Mouse (Mus musculus): ENCODE results near the gene Aspa. TPM values are rescaled to one million over a fixed set of nuclear protein-coding genes. Genes with fewer than 3 reads are reported as not detected.
"Not testable (repeated sequence)": the region's sequence is repeated elsewhere in the genome, so short reads cannot be mapped to it uniquely, and the experiment has no call there.

The Aspa gene
- polyA plus RNA-seq, 1 experiment, result 57.9 TPM

- Histone ChIP-seq H3K4me1 (ENCODE audit: control insufficient read depth, insufficient read depth, low read length) (no peaks in the 10 kb centered on the region), H3K27ac (ENCODE audit: insufficient read depth, low read length) (no peak overlapping the region), H3K4me3 (replicated peaks; ENCODE audit: insufficient read depth, low read depth, low read length) (peak overlapping the region; percentile 26), H3K27me3 (ENCODE audit: control insufficient read depth, insufficient read depth, low read length) (no peaks in the 10 kb centered on the region)
- 65% methylated on average over 9 of the region's 9 CpGs for WGBS
- no peak for DNase-seq
- TF ChIP-seq POLR2A (IDR thresholded peaks at IDR 0.05; ENCODE audit: borderline replicate concordance, insufficient read depth, low read length) (no peak), CTCF (IDR thresholded peaks at IDR 0.05; ENCODE audit: borderline replicate concordance, insufficient read depth, low read depth, low read length) (no peak)
These were observed 5.2 kb downstream of the Aspa start for GRCm38 (mm10) chr11:73323906-73324830.

- H3K27me3 ChIP-seq (ENCODE audit: control insufficient read depth, insufficient read depth, low read length); H3K27ac ChIP-seq (ENCODE audit: insufficient read depth, low read length); DNase-seq; H3K4me3 ChIP-seq (replicated peaks; ENCODE audit: insufficient read depth, low read depth, low read length); H3K4me1 ChIP-seq (ENCODE audit: control insufficient read depth, insufficient read depth, low read length): not testable (repeated sequence)
- WGBS, result 93% methylated on average over 13 of the region's 13 CpGs
These were observed 8.3 kb downstream of the Aspa start for GRCm38 (mm10) chr11:73321064-73321463.

GRCm38 (mm10) chr11:73318581-73318980 is 10.8 kb downstream of the Aspa start:
- H3K4me3 ChIP-seq (replicated peaks; ENCODE audit: insufficient read depth, low read depth, low read length); DNase-seq; H3K4me1 ChIP-seq (ENCODE audit: control insufficient read depth, insufficient read depth, low read length); H3K27me3 ChIP-seq (ENCODE audit: control insufficient read depth, insufficient read depth, low read length); H3K27ac ChIP-seq (ENCODE audit: insufficient read depth, low read length): not testable (repeated sequence)
- WGBS, result 84% methylated on average over 2 of the region's 2 CpGs

GRCm38 (mm10) chr11:73315961-73316360 is 13.4 kb downstream of the Aspa start:
- 39% methylated on average over 3 of the region's 3 CpGs for WGBS
- no peak overlapping the region for H3K27ac ChIP-seq (ENCODE audit: insufficient read depth, low read length)
- no peaks in the 10 kb centered on the region for H3K27me3 ChIP-seq (ENCODE audit: control insufficient read depth, insufficient read depth, low read length)
- no peaks in the 10 kb centered on the region for H3K4me1 ChIP-seq (ENCODE audit: control insufficient read depth, insufficient read depth, low read length)
- no peak for DNase-seq
- no peak overlapping the region for H3K4me3 ChIP-seq (replicated peaks; ENCODE audit: insufficient read depth, low read depth, low read length)
- TF ChIP-seq CTCF (IDR thresholded peaks at IDR 0.05; ENCODE audit: borderline replicate concordance, insufficient read depth, low read depth, low read length) (no peak), POLR2A (IDR thresholded peaks at IDR 0.05; ENCODE audit: borderline replicate concordance, insufficient read depth, low read length) (no peak)

- 41% methylated on average over 2 of the region's 2 CpGs for WGBS
- Histone ChIP-seq H3K27ac (ENCODE audit: insufficient read depth, low read length) (no peak overlapping the region), H3K27me3 (ENCODE audit: control insufficient read depth, insufficient read depth, low read length) (no peaks in the 10 kb centered on the region)
These were observed 26.3 kb downstream of the Aspa start for GRCm38 (mm10) chr11:73303123-73303522.

GRCm38 (mm10) chr11:73289621-73290020 is 39.8 kb downstream of the Aspa start:
- WGBS, result 80% methylated on average over 1 of the region's 1 CpGs
- Histone ChIP-seq H3K27ac (ENCODE audit: insufficient read depth, low read length) (no peak overlapping the region), H3K4me1 (ENCODE audit: control insufficient read depth, insufficient read depth, low read length) (no peaks in the 10 kb centered on the region), H3K27me3 (ENCODE audit: control insufficient read depth, insufficient read depth, low read length) (no peaks in the 10 kb centered on the region), H3K4me3 (replicated peaks; ENCODE audit: insufficient read depth, low read depth, low read length) (no peak overlapping the region)
- TF ChIP-seq POLR2A (IDR thresholded peaks at IDR 0.05; ENCODE audit: borderline replicate concordance, insufficient read depth, low read length), result no peak
- no peak for TF ChIP-seq CTCF (IDR thresholded peaks at IDR 0.05; ENCODE audit: borderline replicate concordance, insufficient read depth, low read depth, low read length)
- DNase-seq, result no peak

More at GRCm38 (mm10) chr11:73303123-73303522, 26.3 kb downstream of the Aspa start:
- no peak for TF ChIP-seq CTCF (IDR thresholded peaks at IDR 0.05; ENCODE audit: borderline replicate concordance, insufficient read depth, low read depth, low read length)
- no peak for TF ChIP-seq POLR2A (IDR thresholded peaks at IDR 0.05; ENCODE audit: borderline replicate concordance, insufficient read depth, low read length)
- DNase-seq, result no peak
- no peaks in the 10 kb centered on the region for H3K4me1 ChIP-seq (ENCODE audit: control insufficient read depth, insufficient read depth, low read length)
- H3K4me3 ChIP-seq (replicated peaks; ENCODE audit: insufficient read depth, low read depth, low read length), result no peak overlapping the region

GRCm38 (mm10) chr11:73284351-73284750 is 45.0 kb downstream of the Aspa start:
- Histone ChIP-seq H3K27me3 (ENCODE audit: control insufficient read depth, insufficient read depth, low read length) (no peaks in the 10 kb centered on the region), H3K4me3 (replicated peaks; ENCODE audit: insufficient read depth, low read depth, low read length) (no peak overlapping the region), H3K27ac (ENCODE audit: insufficient read depth, low read length) (no peak overlapping the region; the same call in 1 of the 2 replicates), H3K4me1 (ENCODE audit: control insufficient read depth, insufficient read depth, low read length) (no peaks in the 10 kb centered on the region)
- TF ChIP-seq CTCF (IDR thresholded peaks at IDR 0.05; ENCODE audit: borderline replicate concordance, insufficient read depth, low read depth, low read length) (no peak), POLR2A (IDR thresholded peaks at IDR 0.05; ENCODE audit: borderline replicate concordance, insufficient read depth, low read length) (no peak)
- peak in 1 of 2 experiments; percentile 14 for DNase-seq

- no peak overlapping the region for H3K4me3 ChIP-seq (replicated peaks; ENCODE audit: insufficient read depth, low read depth, low read length)
- TF ChIP-seq CTCF (IDR thresholded peaks at IDR 0.05; ENCODE audit: borderline replicate concordance, insufficient read depth, low read depth, low read length), result no peak
- no peak for TF ChIP-seq POLR2A (IDR thresholded peaks at IDR 0.05; ENCODE audit: borderline replicate concordance, insufficient read depth, low read length)
- H3K4me1 ChIP-seq (ENCODE audit: control insufficient read depth, insufficient read depth, low read length), result no peaks in the 10 kb centered on the region
- no peaks in the 10 kb centered on the region for H3K27me3 ChIP-seq (ENCODE audit: control insufficient read depth, insufficient read depth, low read length)
- WGBS, result 47% methylated on average over 1 of the region's 1 CpGs
- no peak overlapping the region for H3K27ac ChIP-seq (ENCODE audit: insufficient read depth, low read length)
- DNase-seq, result no peak
These were observed 45.5 kb downstream of the Aspa start for GRCm38 (mm10) chr11:73283926-73284325.

All from cerebellum, adult 2 months (tissue).